Mouse (Mus musculus): ENCODE measurements around the gene Kank1. TPM values are rescaled to one million over a fixed set of nuclear protein-coding genes. Genes with fewer than 3 reads are reported as not detected.

Gene Kank1
- polyA plus RNA-seq, 1 experiment from 2014 or later: 18.4 TPM

- ATAC-seq (replicated peaks; ENCODE audit: low FRiP score, low read depth) (no peak), DNase-seq (ENCODE audit: low spot score) (no peak)
- no peak for TF ChIP-seq CTCF (IDR thresholded peaks at IDR 0.05; ENCODE audit: low read depth)
- H3K27ac ChIP-seq: 0 out of 2 replicates have a peak overlapping the region, but pooled peaks have one; percentile 2
- no peak overlapping the region for H3K4me2 ChIP-seq (ENCODE audit: low read length)
- H3K4me3 ChIP-seq (replicated peaks; ENCODE audit: low read depth, low read length): no peak overlapping the region
- no peaks in the 10 kb centered on the region for H3K36me3 ChIP-seq (ENCODE audit: insufficient read depth, low read length)
- H3K9me3 ChIP-seq (replicated peaks; ENCODE audit: low read length): no peaks in the 10 kb centered on the region
- 69% methylated on average over 5 of the region's 5 CpGs for WGBS
- H3K9ac ChIP-seq (ENCODE audit: low read depth, low read length): no peak overlapping the region
- H3K4me1 ChIP-seq (replicated peaks; ENCODE audit: insufficient read depth, low read length): no peaks in the 10 kb centered on the region
- no peaks in the 10 kb centered on the region for H3K27me3 ChIP-seq (ENCODE audit: insufficient read depth, low read length)
These were observed 79.2 kb downstream of the Kank1 start for GRCm38 (mm10) chr19:25315993-25316392.

- no peaks in the 10 kb centered on the region for H3K27me3 ChIP-seq (ENCODE audit: insufficient read depth, low read length)
- ATAC-seq (replicated peaks; ENCODE audit: low FRiP score, low read depth): no peak
These were observed 87.5 kb downstream of the Kank1 start for GRCm38 (mm10) chr19:25324265-25324664.

GRCm38 (mm10) chr19:25325113-25326001, 88.6 kb downstream of the Kank1 start:
- DNase-seq (ENCODE audit: low spot score): no peak
- H3K9me3 ChIP-seq (replicated peaks; ENCODE audit: low read length): no peaks in the 10 kb centered on the region
- no peak overlapping the region for H3K9ac ChIP-seq (ENCODE audit: low read depth, low read length)
- H3K4me2 ChIP-seq (ENCODE audit: low read length): no peak overlapping the region
- H3K27ac ChIP-seq: no peak overlapping the region
- H3K4me1 ChIP-seq (replicated peaks; ENCODE audit: insufficient read depth, low read length): no peaks in the 10 kb centered on the region
- no peaks in the 10 kb centered on the region for H3K36me3 ChIP-seq (ENCODE audit: insufficient read depth, low read length)
- WGBS: 69% methylated on average over 9 of the region's 9 CpGs
- no peak for ATAC-seq (replicated peaks; ENCODE audit: low FRiP score, low read depth)
- no peak for TF ChIP-seq CTCF (IDR thresholded peaks at IDR 0.05; ENCODE audit: low read depth)
- H3K4me3 ChIP-seq (replicated peaks; ENCODE audit: low read depth, low read length): no peak overlapping the region
- H3K27me3 ChIP-seq (ENCODE audit: insufficient read depth, low read length): no peaks in the 10 kb centered on the region

More at GRCm38 (mm10) chr19:25324265-25324664, 87.5 kb downstream of the Kank1 start:
- Histone ChIP-seq H3K9me3 (replicated peaks; ENCODE audit: low read length) (no peaks in the 10 kb centered on the region), H3K4me1 (replicated peaks; ENCODE audit: insufficient read depth, low read length) (no peaks in the 10 kb centered on the region), H3K9ac (ENCODE audit: low read depth, low read length) (no peak overlapping the region), H3K4me2 (ENCODE audit: low read length) (no peak overlapping the region), H3K27ac (no peak overlapping the region), H3K4me3 (replicated peaks; ENCODE audit: low read depth, low read length) (no peak overlapping the region), H3K36me3 (ENCODE audit: insufficient read depth, low read length) (no peaks in the 10 kb centered on the region)
- DNase-seq (ENCODE audit: low spot score): no peak
- TF ChIP-seq CTCF (IDR thresholded peaks at IDR 0.05; ENCODE audit: low read depth): no peak
- 58% methylated on average over 7 of the region's 7 CpGs for WGBS

- H3K9ac ChIP-seq (ENCODE audit: low read depth, low read length): no peak overlapping the region
- H3K27ac ChIP-seq: no peak overlapping the region
- ATAC-seq (replicated peaks; ENCODE audit: low FRiP score, low read depth) (no peak), DNase-seq (ENCODE audit: low spot score) (no peak)
- H3K9me3 ChIP-seq (replicated peaks; ENCODE audit: low read length): no peaks in the 10 kb centered on the region
- H3K4me1 ChIP-seq (replicated peaks; ENCODE audit: insufficient read depth, low read length): no peaks in the 10 kb centered on the region
- WGBS: 53% methylated on average over 4 of the region's 4 CpGs
- no peaks in the 10 kb centered on the region for H3K27me3 ChIP-seq (ENCODE audit: insufficient read depth, low read length)
- no peak for TF ChIP-seq CTCF (IDR thresholded peaks at IDR 0.05; ENCODE audit: low read depth)
- H3K4me3 ChIP-seq (replicated peaks; ENCODE audit: low read depth, low read length): no peak overlapping the region
- no peaks in the 10 kb centered on the region for H3K36me3 ChIP-seq (ENCODE audit: insufficient read depth, low read length)
- no peak overlapping the region for H3K4me2 ChIP-seq (ENCODE audit: low read length)
These were observed 89.2 kb downstream of the Kank1 start for GRCm38 (mm10) chr19:25326002-25326300.

GRCm38 (mm10) chr19:25327633-25328032, 90.9 kb downstream of the Kank1 start:
- no peak for ATAC-seq (replicated peaks; ENCODE audit: low FRiP score, low read depth)

GRCm38 (mm10) chr19:25334360-25334759, 97.6 kb downstream of the Kank1 start:
- ATAC-seq (replicated peaks; ENCODE audit: low FRiP score, low read depth) (no peak), DNase-seq (ENCODE audit: low spot score) (peak; percentile 74)
- no peaks in the 10 kb centered on the region for H3K9me3 ChIP-seq (replicated peaks; ENCODE audit: low read length)
- no peak overlapping the region for H3K9ac ChIP-seq (ENCODE audit: low read depth, low read length)
- TF ChIP-seq CTCF (IDR thresholded peaks at IDR 0.05; ENCODE audit: low read depth): peak; percentile 88
- no peak overlapping the region for H3K4me3 ChIP-seq (replicated peaks; ENCODE audit: low read depth, low read length)
- H3K27ac ChIP-seq: no peak overlapping the region
- H3K27me3 ChIP-seq (ENCODE audit: insufficient read depth, low read length): no peaks in the 10 kb centered on the region
- no peaks in the 10 kb centered on the region for H3K36me3 ChIP-seq (ENCODE audit: insufficient read depth, low read length)
- 65% methylated on average over 3 of the region's 3 CpGs for WGBS
- no peaks in the 10 kb centered on the region for H3K4me1 ChIP-seq (replicated peaks; ENCODE audit: insufficient read depth, low read length)
- H3K4me2 ChIP-seq (ENCODE audit: low read length): no peak overlapping the region

More at GRCm38 (mm10) chr19:25327633-25328032, 90.9 kb downstream of the Kank1 start:
- no peak overlapping the region for H3K27ac ChIP-seq
- H3K27me3 ChIP-seq (ENCODE audit: insufficient read depth, low read length): no peaks in the 10 kb centered on the region
- TF ChIP-seq CTCF (IDR thresholded peaks at IDR 0.05; ENCODE audit: low read depth): peak; percentile 41; the same call in 1 of the 2 replicates
- H3K36me3 ChIP-seq (ENCODE audit: insufficient read depth, low read length): no peaks in the 10 kb centered on the region
- H3K4me1 ChIP-seq (replicated peaks; ENCODE audit: insufficient read depth, low read length): no peaks in the 10 kb centered on the region
- H3K9ac ChIP-seq (ENCODE audit: low read depth, low read length): no peak overlapping the region
- DNase-seq (ENCODE audit: low spot score): no peak
- no peaks in the 10 kb centered on the region for H3K9me3 ChIP-seq (replicated peaks; ENCODE audit: low read length)
- no peak overlapping the region for H3K4me2 ChIP-seq (ENCODE audit: low read length)
- 67% methylated on average over 6 of the region's 6 CpGs for WGBS
- no peak overlapping the region for H3K4me3 ChIP-seq (replicated peaks; ENCODE audit: low read depth, low read length)
